Mouse (Mus musculus) megakaryocyte, adult 5-6 weeks (primary cell): ENCODE measurements around the gene Ppp1r14b. TPM values are rescaled to one million over a fixed set of nuclear protein-coding genes. Genes with fewer than 3 reads are reported as not detected.
A peak's percentile ranks its signal among the peaks of the same experiment; 100 is the strongest.

Experiments used
- ATAC-seq: 2 replicates; pipeline ENCODE4 v1.8.0; 2016; ENCODE audit warnings: mild to moderate bottlenecking, inconsistent platforms; ENCODE audit not compliant: poor library complexity, severe bottlenecking
- total RNA-seq, 2 experiments: library from RNA; stranded (forward) in 1 of 2; stranded (reverse) in 1 of 2; fragments of 153-499, 151-499 nt in 1 of 2; fragments of 221-1000, 200-1000 nt in 1 of 2; gene quantifications; 2 replicates each; pipeline versions ENCODE4 v1.2.3 to v1.2.4; 2015 to 2017

Gene Ppp1r14b
- total RNA-seq, 2 experiments from 2014 or later = 43.8 to 63.8 TPM

DNA sequence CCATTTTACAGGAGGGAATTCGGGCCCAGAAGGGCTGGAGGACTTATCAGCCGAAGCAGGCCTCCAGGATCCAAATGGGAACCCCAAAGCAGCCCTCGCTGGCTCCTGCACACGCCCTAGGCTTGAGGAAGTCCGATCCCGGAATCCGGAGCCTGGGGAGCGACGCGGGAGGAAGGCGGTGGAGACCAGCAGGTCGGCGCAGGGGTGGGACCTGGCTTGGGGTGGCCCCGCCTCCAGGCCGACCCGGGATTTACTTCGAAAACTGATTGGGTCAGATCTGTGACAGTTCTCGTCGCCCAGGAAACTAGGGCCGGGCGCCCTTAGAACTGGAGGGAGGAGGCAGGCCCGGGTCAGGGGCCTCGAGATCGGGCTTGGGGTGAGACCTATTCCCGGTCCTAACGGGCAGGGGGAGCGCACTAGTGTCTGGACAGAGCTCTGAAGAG, 32.5 kb upstream of the Ppp1r14b start, which contains the start of gene Gpr137:
Gpr137 (minus strand) TSS at position 232 of the 443 bp plus-strand sequence.
- peak; percentile 82 for ATAC-seq

- no peak for ATAC-seq
Observed at GRCm38 (mm10) chr19:6942764-6943163, 32.0 kb upstream of the Ppp1r14b start.

GRCm38 (mm10) chr19:6943709-6944108, 31.1 kb upstream of the Ppp1r14b start:
- ATAC-seq = no peak

DNA sequence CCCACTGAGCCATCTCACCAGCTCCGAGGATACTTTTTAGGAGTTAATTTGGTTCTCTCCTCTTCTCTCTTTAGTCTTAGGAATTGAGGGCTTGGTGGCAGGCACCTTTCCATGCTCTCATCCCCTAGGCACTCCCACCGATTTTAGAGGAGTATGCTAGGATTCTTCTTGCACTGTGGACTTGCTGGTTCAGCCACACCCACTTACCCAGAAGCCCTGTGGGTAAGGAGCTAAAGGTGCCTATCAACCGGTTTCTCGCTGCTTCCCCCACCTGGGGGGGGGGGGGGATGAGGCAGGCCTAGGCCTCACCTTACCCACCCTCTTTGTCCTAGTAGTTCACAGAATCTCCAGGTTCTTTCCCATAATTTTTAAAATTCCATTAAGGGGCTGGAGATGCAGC, 27.0 kb upstream of the Ppp1r14b start:
- ATAC-seq = no peak

DNA sequence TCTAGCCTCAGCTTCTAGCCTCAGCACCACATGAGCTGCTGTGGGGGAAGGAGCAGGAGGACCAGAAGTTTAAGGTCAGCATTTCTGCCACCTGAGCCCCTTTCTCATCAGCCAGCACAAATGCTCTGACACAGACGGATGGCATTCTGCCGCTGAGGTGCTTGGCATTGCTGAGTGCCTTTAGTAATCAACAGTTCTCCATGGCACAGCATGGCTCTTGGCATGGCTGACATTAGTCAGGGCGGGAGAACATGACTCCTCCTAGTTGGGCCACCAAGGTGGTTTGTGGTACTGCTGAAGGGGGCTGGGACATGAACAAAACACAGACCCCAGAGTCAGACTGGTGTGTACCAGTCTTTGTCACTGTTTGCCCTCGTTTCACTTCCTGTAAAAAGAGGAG, 26.6 kb upstream of the Ppp1r14b start:
- ATAC-seq = no peak

GRCm38 (mm10) chr19:6949532-6949931, 25.2 kb upstream of the Ppp1r14b start:
- ATAC-seq = no peak

GRCm38 (mm10) chr19:6949951-6950350, 24.8 kb upstream of the Ppp1r14b start:
- ATAC-seq = no peak

DNA sequence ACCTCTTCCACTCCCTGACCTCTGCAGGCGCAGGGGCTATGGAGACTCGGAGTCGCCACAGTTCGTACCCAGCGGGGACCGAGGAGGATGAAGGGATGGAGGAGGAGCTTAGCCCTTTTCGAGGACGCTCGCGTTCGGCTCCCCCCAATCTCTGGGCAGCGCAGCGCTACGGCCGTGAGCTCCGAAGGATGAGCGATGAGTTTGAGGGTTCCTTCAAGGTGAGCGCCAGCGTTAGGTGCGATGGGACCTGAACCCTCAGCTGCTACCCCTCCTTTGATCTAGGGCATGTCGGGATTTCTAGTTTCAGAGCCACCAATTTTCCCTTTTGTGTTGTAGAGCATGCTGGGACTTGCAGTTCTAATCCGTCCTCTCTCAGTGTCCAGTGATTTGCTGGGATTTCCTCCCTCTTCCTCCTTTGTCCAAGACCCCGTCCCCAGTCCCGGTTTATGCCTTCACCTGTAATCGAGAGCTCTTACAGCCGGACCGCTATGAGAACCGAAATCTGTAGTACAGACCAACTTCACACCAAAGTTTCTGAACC, 24.1 kb upstream of the Ppp1r14b start:
- ATAC-seq = 0 out of 2 replicates have a peak, but pooled peaks have one; percentile 14

GRCm38 (mm10) chr19:6951381-6951968, 23.3 kb upstream of the Ppp1r14b start:
- peak; percentile 73 for ATAC-seq

GRCm38 (mm10) chr19:6951994-6952711, 22.6 kb upstream of the Ppp1r14b start:
- ATAC-seq = peak; percentile 24

GRCm38 (mm10) chr19:6952712-6953037, 22.1 kb upstream of the Ppp1r14b start:
- no peak for ATAC-seq

- no peak for ATAC-seq
Observed at GRCm38 (mm10) chr19:6954046-6954445, 20.7 kb upstream of the Ppp1r14b start.

- peak; percentile 16; the same call in 1 of the 2 replicates for ATAC-seq
Observed at GRCm38 (mm10) chr19:6955424-6955823, 19.3 kb upstream of the Ppp1r14b start.

- no peak for ATAC-seq
Observed at GRCm38 (mm10) chr19:6956461-6956860, 18.3 kb upstream of the Ppp1r14b start.

DNA sequence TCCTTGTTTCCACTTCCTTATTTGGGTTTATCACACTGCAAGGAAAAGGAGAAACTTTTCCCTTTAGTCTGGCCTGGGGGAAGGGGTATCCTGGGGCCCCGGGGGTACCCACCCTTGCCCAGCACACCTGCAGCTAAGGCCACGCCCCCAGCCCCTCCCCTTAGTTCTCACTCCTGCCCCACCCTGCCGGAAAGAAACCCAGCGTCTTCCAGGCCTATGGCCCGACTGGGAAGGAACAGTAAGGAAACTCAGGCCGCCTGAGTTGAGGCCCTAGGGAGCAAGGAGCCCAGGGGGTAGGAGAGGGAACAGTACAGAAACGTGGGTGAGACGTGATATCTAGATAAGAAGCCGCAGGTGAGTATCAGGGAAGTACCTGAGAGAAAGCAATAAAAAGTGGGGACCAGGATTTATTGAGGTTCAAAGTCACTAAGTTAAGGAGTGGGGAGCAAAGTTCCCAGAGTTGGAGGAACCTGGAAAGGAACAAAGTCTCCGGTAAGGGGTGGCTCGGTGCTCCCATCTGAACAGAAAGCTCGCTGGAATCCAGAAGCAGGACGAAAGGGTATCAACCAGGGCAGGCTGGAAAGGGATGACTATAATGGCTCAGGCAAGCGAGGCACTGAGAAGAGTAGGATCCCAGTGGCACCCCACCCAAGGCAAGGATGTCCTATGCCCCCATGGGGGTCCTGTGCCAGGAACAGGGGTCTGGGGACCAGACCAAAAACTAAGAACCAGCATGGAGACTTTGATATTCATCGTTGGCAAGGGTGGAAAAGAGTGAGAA, 6.1 kb upstream of the Ppp1r14b start:
- ATAC-seq = no peak

DNA sequence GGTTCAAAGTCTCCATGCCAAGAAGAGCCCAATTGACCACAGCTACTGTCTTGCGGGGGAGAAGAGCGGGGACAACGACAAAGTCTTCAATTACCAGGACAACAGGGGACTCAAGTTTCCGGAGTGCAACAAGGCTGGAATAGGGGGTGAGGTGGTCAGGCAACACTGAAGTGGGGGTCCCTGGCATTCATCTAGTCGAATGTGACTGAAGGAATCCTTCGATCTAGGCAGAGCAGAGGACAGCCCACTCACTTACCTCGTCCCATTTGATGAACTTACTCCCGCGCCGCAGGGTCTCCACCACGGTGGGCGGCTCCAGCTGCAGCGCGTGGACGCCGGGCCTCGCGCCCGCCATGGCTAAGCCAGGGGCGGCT, 5.5 kb upstream of the Ppp1r14b start:
- ATAC-seq = no peak

- peak; percentile 77 for ATAC-seq
Observed at GRCm38 (mm10) chr19:6969665-6970381, 4.9 kb upstream of the Ppp1r14b start.

GRCm38 (mm10) chr19:6970460-6971085, 4.2 kb upstream of the Ppp1r14b start:
- ATAC-seq = no peak

- no peak for ATAC-seq
Observed at GRCm38 (mm10) chr19:6971644-6972043, 3.1 kb upstream of the Ppp1r14b start.

DNA sequence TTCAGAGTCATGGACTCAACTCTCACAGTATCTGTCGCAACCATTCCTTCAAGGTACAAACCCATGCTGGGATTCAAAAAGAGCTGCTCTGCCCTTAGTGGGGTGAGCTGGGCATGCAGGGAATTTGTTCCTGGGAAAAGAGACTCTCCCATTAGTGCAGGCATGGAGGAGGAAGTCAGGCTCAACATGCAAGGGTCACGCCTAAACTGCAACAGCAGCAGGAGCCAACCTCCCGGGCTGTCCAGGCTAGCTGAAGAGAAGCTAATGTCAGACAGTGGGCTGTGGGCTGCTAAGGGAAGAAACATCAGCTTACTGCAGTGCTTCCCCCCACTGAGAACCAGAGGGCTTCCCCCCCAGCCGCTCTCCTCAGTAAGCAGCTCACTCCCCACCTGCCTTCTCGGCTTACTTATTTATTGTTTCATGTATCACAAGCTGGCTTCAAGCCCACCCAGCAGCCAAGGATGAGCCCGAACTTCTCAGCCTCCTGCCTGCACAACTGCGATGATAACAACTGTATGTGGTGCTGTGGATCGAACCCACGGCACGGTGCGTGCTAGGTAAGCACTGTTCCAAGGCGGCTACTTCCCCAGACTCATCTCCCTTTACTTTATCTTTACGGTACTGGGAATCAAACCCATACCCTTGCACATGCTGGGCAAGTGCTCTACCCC, 2.4 kb upstream of the Ppp1r14b start:
- ATAC-seq = no peak
